Mouse (Mus musculus): ENCODE data around the gene Chid1. TPM values are rescaled to one million over a fixed set of nuclear protein-coding genes. Genes with fewer than 3 reads are reported as not detected.

The Chid1 gene
- polyA plus RNA-seq, 1 experiment from 2014 or later: 44.1 TPM

DNA sequence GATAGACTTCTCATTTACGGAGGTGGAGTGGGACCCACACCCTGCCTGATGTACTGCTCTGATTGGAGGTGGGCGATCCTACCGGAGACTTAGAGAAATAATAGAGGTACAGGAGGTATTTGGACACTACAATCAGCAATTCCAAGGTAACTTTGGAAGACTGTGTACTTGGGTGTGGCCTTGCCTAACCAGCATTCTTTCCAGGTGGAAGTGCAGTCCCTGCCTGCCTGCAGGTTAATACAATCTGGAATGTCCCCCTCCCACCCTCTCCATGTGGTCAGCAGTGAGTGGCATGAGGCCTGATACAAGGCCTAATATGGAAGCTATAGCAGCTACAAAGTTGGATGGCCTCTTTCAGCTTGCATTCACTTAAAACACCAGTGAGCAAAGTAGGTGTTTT, 30.3 kb upstream of the Chid1 start:
- Histone ChIP-seq H3K4me1 (peaks cover 13% of the 10 kb centered on the region; the same call in 1 of the 2 replicates), H3K9ac (no peak overlapping the region), H3K4me2 (no peak overlapping the region), H3K9me3 (no peaks in the 10 kb centered on the region), H3K27ac (no peak overlapping the region), H3K27me3 (replicated peaks) (no peaks in the 10 kb centered on the region), H3K4me3 (no peak overlapping the region), H3K36me3 (replicated peaks) (no peaks in the 10 kb centered on the region)
- ATAC-seq (replicated peaks): no peak
- WGBS: 94% methylated on average over 3 of the region's 3 CpGs

DNA sequence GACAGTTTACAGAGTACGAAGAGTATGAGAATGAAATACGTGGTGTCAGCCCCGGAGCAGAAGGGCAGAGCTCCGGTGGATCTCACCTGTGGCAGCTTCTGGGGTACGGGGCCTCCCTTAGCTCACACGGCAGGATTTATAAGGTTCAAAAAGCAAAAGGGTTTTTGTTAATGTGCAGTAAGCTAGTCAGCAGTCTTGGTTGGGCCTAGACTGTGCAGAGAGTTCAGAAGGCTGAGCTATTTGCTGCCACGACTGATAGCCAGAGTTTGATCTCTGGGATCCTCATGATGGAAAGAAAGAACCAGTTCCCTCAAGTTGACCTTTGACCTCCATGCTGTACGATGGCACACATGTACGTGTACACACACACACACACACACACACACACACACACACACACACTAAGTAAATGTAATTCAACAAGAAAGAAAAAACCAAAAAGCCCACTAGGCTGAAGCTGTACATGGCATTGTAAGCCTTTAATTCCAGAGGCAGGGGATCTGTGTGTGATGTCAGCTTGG, 29.7 kb upstream of the Chid1 start:
- Histone ChIP-seq H3K36me3 (replicated peaks) (no peaks in the 10 kb centered on the region), H3K27me3 (replicated peaks) (no peaks in the 10 kb centered on the region), H3K9ac (no peak overlapping the region), H3K9me3 (no peaks in the 10 kb centered on the region), H3K4me1 (peaks cover 19% of the 10 kb centered on the region), H3K27ac (no peak overlapping the region), H3K4me3 (no peak overlapping the region), H3K4me2 (no peak overlapping the region)
- WGBS: 88% methylated on average over 9 of the region's 9 CpGs
- ATAC-seq (replicated peaks): no peak

DNA sequence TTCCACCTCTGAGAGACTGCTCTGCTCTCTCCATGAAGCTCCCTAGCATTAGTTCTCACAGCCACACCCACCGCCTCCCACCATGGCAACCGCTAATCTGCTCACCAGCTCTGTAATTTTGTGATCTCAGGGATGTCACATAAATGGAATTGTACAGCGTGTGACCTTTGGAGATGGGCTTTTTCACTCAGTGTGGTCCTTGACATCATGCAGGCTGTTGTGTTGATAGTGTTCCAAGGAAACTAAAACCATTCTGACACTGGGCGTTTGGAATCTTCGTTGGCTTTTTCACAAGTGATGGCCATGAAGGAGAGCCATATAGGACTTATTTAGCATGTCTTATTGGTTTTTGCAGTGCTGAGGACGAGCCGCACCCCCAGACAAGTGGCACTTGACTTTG, 26.9 kb upstream of the Chid1 start:
- Histone ChIP-seq H3K4me3 (no peak overlapping the region), H3K9ac (no peak overlapping the region), H3K4me2 (no peak overlapping the region), H3K9me3 (no peaks in the 10 kb centered on the region), H3K4me1 (peaks cover 33% of the 10 kb centered on the region), H3K27ac (no peak overlapping the region), H3K27me3 (replicated peaks) (no peaks in the 10 kb centered on the region), H3K36me3 (replicated peaks) (no peaks in the 10 kb centered on the region)
- 68% methylated on average over 7 of the region's 7 CpGs for WGBS
- ATAC-seq (replicated peaks): no peak

GRCm38 (mm10) chr7:141564561-141564960, 24.9 kb upstream of the Chid1 start:
- no peak overlapping the region for H3K4me2 ChIP-seq
- ATAC-seq (replicated peaks): no peak
- no peaks in the 10 kb centered on the region for H3K9me3 ChIP-seq
- WGBS: 72% methylated on average over 7 of the region's 7 CpGs
- no peaks in the 10 kb centered on the region for H3K36me3 ChIP-seq (replicated peaks)
- no peak overlapping the region for H3K9ac ChIP-seq
- H3K4me1 ChIP-seq: peaks cover 37% of the 10 kb centered on the region
- H3K4me3 ChIP-seq: no peak overlapping the region
- H3K27ac ChIP-seq: no peak overlapping the region
- H3K27me3 ChIP-seq (replicated peaks): no peaks in the 10 kb centered on the region

GRCm38 (mm10) chr7:141562852-141563427, 23.3 kb upstream of the Chid1 start:
- Histone ChIP-seq H3K36me3 (replicated peaks) (no peaks in the 10 kb centered on the region), H3K4me1 (peaks cover 37% of the 10 kb centered on the region), H3K9me3 (no peaks in the 10 kb centered on the region), H3K4me3 (peak overlapping the region; percentile 93), H3K9ac (peak overlapping the region; percentile 98), H3K27ac (peak overlapping the region; percentile 90), H3K27me3 (replicated peaks) (no peaks in the 10 kb centered on the region), H3K4me2 (peak overlapping the region; percentile 80)
- 1% methylated on average over 21 of the region's 21 CpGs for WGBS
- ATAC-seq (replicated peaks): peak; percentile 51

DNA sequence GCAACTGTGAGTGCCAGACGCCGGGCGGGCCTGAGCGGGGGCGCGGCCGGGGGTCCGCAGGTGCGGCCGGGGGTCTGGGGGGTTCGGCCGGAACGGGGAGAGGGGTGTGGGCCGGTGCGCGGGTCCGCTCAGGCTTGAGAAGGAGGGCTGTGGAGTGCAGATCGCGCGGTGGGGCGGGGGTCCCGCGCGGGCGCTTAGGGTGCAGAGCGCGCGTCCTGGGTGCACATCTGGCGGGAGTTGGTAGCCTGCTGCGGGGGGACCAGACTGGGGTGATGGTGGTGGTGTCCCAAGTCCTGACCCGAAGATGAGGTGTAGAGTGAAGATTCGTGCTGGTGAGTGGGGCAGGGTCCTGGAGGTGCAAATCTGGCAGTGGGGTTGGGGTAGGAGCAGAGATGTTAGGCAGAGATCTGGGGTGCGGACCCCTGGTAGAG, 22.8 kb upstream of the Chid1 start:
- H3K9me3 ChIP-seq: no peaks in the 10 kb centered on the region
- peak overlapping the region; percentile 93 for H3K4me3 ChIP-seq
- no peaks in the 10 kb centered on the region for H3K36me3 ChIP-seq (replicated peaks)
- no peaks in the 10 kb centered on the region for H3K27me3 ChIP-seq (replicated peaks)
- H3K27ac ChIP-seq: peak overlapping the region; percentile 90
- peak overlapping the region; percentile 98 for H3K9ac ChIP-seq
- H3K4me1 ChIP-seq: peaks cover 36% of the 10 kb centered on the region
- under 1% methylated on average over 33 of the region's 33 CpGs for WGBS
- H3K4me2 ChIP-seq: peak overlapping the region; percentile 80
- ATAC-seq (replicated peaks): peak; percentile 65

GRCm38 (mm10) chr7:141561682-141562391, 22.2 kb upstream of the Chid1 start, which contains the start of gene Ap2a2:
Gene Ap2a2 (plus strand): TSS chr7:141562173.
- peak within 1 kb of the TSS; percentile 93 for H3K4me3 ChIP-seq
- H3K4me1 ChIP-seq: peaks cover 30% of the 10 kb centered on the region
- WGBS: under 1% methylated on average over 71 of the region's 72 CpGs
- H3K27me3 ChIP-seq (replicated peaks): no peaks in the 10 kb centered on the region
- peak within 1 kb of the TSS; percentile 80 for H3K4me2 ChIP-seq
- H3K27ac ChIP-seq: peak within 1 kb of the TSS; percentile 90
- H3K36me3 ChIP-seq (replicated peaks): no peaks in the 10 kb centered on the region
- peak; percentile 96 for ATAC-seq (replicated peaks)
- H3K9ac ChIP-seq: peak within 1 kb of the TSS; percentile 98
- no peaks in the 10 kb centered on the region for H3K9me3 ChIP-seq

GRCm38 (mm10) chr7:141560471-141560870, 20.8 kb upstream of the Chid1 start:
- Histone ChIP-seq H3K27ac (no peak overlapping the region), H3K9ac (no peak overlapping the region), H3K27me3 (replicated peaks) (no peaks in the 10 kb centered on the region), H3K4me2 (no peak overlapping the region), H3K36me3 (replicated peaks) (no peaks in the 10 kb centered on the region), H3K4me3 (no peak overlapping the region), H3K4me1 (peaks cover 25% of the 10 kb centered on the region), H3K9me3 (no peaks in the 10 kb centered on the region)
- no peak for ATAC-seq (replicated peaks)
- WGBS: 83% methylated on average over 4 of the region's 4 CpGs

- H3K27ac ChIP-seq: no peak overlapping the region
- ATAC-seq (replicated peaks): no peak
- no peaks in the 10 kb centered on the region for H3K9me3 ChIP-seq
- no peak overlapping the region for H3K4me3 ChIP-seq
- 59% methylated on average over 2 of the region's 2 CpGs for WGBS
- H3K9ac ChIP-seq: no peak overlapping the region
- H3K4me2 ChIP-seq: no peak overlapping the region
- H3K27me3 ChIP-seq (replicated peaks): no peaks in the 10 kb centered on the region
- H3K36me3 ChIP-seq (replicated peaks): no peaks in the 10 kb centered on the region
- peaks cover 23% of the 10 kb centered on the region for H3K4me1 ChIP-seq
Measured at GRCm38 (mm10) chr7:141559726-141560325, 20.2 kb upstream of the Chid1 start.

- Histone ChIP-seq H3K4me2 (no peak overlapping the region), H3K27ac (no peak overlapping the region), H3K4me1 (peaks cover 14% of the 10 kb centered on the region), H3K27me3 (replicated peaks) (no peaks in the 10 kb centered on the region), H3K36me3 (replicated peaks) (no peaks in the 10 kb centered on the region), H3K9me3 (no peaks in the 10 kb centered on the region), H3K9ac (no peak overlapping the region), H3K4me3 (no peak overlapping the region)
- no peak for ATAC-seq (replicated peaks)
Measured at GRCm38 (mm10) chr7:141558946-141559345, 19.3 kb upstream of the Chid1 start.

- H3K9ac ChIP-seq: no peak overlapping the region
- no peak overlapping the region for H3K27ac ChIP-seq
- no peak overlapping the region for H3K4me3 ChIP-seq
- WGBS: 69% methylated on average over 4 of the region's 4 CpGs
- no peaks in the 10 kb centered on the region for H3K36me3 ChIP-seq (replicated peaks)
- H3K4me2 ChIP-seq: no peak overlapping the region
- H3K27me3 ChIP-seq (replicated peaks): no peaks in the 10 kb centered on the region
- H3K9me3 ChIP-seq: no peaks in the 10 kb centered on the region
- ATAC-seq (replicated peaks): no peak
- peaks cover 8% of the 10 kb centered on the region for H3K4me1 ChIP-seq
Measured at GRCm38 (mm10) chr7:141558329-141558776, 18.7 kb upstream of the Chid1 start.

- Histone ChIP-seq H3K36me3 (replicated peaks) (no peaks in the 10 kb centered on the region), H3K27ac (no peak overlapping the region), H3K4me3 (no peak overlapping the region), H3K9me3 (no peaks in the 10 kb centered on the region), H3K4me1 (no peaks in the 10 kb centered on the region), H3K9ac (no peak overlapping the region), H3K27me3 (replicated peaks) (no peaks in the 10 kb centered on the region), H3K4me2 (no peak overlapping the region)
- 80% methylated on average over 2 of the region's 2 CpGs for WGBS
- ATAC-seq (replicated peaks): no peak
Measured at GRCm38 (mm10) chr7:141550464-141550863, 10.8 kb upstream of the Chid1 start.

All from midbrain, embryonic 15.5 days (tissue).